Mouse (Mus musculus): ENCODE data around the gene Lbp. TPM values are rescaled to one million over a fixed set of nuclear protein-coding genes. Genes with fewer than 3 reads are reported as not detected.
A peak's percentile ranks its signal among the peaks of the same experiment; 100 is the strongest.

Lbp gene
- 6.3 and 7.0 TPM in 2 replicates for polyA plus RNA-seq (2015; fragmentation: Nextera tagmentation; extraction: Ambion mirVana)

DNA sequence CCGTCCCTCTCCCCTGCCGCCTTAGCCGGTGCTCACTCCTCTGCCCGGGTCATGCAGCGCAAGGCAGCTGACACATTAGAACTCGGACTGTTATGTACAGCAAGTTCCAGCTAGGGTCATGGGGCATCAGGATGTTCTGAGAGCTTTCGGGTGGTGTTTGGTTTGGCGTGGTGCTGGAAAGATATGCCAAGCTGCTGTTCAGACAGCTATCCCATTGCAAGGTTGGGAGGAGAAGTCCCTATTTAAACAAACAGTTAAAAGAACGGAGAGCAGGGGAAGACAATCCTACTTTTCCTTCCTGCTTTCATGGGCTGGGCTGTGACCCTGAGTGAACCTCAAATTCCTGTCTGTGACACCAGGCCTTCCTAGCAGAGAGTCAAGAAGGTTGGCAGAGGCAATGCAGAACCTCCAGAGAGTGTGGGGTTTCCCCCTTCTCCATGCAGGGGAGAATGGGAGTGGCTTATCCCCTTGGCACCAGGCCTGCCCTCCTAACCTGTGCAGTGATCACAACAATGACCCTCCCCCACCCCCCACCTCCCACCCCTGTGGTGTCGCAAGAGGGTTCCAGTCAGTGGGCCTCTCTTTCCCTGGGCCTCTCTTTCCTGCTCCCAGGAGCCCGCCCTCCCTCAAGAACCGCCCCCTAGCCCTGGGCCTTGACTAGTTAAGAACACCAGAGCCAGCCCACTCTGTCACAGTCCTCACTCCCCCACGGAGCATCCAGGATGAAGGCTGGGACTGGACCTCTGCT, at the start of gene Lbp:
Gene Lbp, plus strand, starts transcription at position 546 of the 748 bp plus-strand sequence.
- Histone ChIP-seq H3K36me3 (ENCODE audit: control insufficient read depth, insufficient read depth, low read length) (no peaks in the 10 kb centered on the region), H3K4me2 (ENCODE audit: low read depth, low read length) (peak within 1 kb of the TSS; percentile 15; the same call in 1 of the 2 replicates), H3K9ac (ENCODE audit: low read length) (peak within 1 kb of the TSS; percentile 31; the same call in 1 of the 2 replicates), H3K4me1 (ENCODE audit: control insufficient read depth, insufficient read depth, low read length) (peaks cover 10% of the 10 kb centered on the region; the same call in 1 of the 2 replicates), H3K27ac (ENCODE audit: low read length) (peak within 1 kb of the TSS; percentile 52), H3K9me3 (replicated peaks; ENCODE audit: control insufficient read depth, low read length) (no peaks in the 10 kb centered on the region), H3K27me3 (ENCODE audit: control insufficient read depth, insufficient read depth, low read length) (no peaks in the 10 kb centered on the region), H3K4me3 (replicated peaks; ENCODE audit: low read length) (no peak within 1 kb of the TSS)
- WGBS, result 12% methylated on average over 13 of the region's 13 CpGs
- ATAC-seq (ENCODE audit: insufficient read depth, low FRiP score), result peak; percentile 83

DNA sequence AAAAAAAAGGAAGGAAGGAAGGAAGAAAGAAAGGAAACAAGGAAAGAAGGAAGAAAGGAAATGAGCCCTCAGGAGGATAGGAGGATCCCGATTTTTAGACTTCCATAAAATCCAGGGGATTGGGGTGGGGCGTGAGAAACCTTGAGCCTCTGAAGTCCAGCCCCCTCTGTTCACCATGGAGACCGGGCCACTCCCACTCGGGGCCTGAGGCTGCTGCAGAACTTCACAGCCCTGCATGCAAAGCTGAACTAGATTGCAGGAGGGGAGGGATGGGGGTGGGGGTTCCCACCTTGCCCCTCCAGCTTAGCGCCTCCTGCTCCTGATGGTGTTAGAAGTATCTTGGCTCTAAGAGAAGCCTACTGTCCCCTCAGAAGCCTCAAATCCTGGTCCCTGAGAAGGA, 49.4 kb upstream of the Lbp start:
- ATAC-seq (ENCODE audit: insufficient read depth, low FRiP score), result peak; percentile 61; the same call in 1 of the 2 replicates
- Histone ChIP-seq H3K27me3 (ENCODE audit: control insufficient read depth, insufficient read depth, low read length) (0 out of 2 replicates have a peak, but pooled peaks cover 2% of the 10 kb centered on the region), H3K27ac (ENCODE audit: low read length) (peak overlapping the region; percentile 62), H3K4me1 (ENCODE audit: control insufficient read depth, insufficient read depth, low read length) (peaks cover 16% of the 10 kb centered on the region; the same call in 1 of the 2 replicates), H3K4me3 (replicated peaks; ENCODE audit: low read length) (no peak overlapping the region), H3K9me3 (replicated peaks; ENCODE audit: control insufficient read depth, low read length) (no peaks in the 10 kb centered on the region), H3K9ac (ENCODE audit: low read length) (no peak overlapping the region; the same call in 1 of the 2 replicates), H3K36me3 (ENCODE audit: control insufficient read depth, insufficient read depth, low read length) (no peaks in the 10 kb centered on the region), H3K4me2 (ENCODE audit: low read depth, low read length) (peak overlapping the region; percentile 28)
- 4% methylated on average over 5 of the region's 5 CpGs for WGBS

DNA sequence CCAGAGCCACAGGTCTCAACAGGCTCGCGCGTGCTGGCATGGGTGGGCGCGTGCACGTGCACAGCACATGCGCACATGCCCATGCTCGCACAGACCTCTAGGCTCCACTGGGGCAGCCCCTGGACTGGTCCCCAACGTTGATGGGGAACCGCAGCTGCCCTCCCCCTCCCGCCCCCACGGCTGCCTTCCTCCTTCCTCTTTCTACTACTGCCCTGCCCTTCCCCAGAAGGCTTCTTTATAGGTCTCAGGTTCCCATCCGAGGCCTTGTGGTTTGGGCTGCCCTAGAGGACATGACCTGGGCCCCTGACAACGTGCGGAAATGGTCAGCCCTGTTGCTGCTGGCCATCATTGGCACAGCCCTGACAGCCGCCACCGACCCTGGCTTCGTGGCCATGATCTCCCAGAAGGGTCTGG, 48.3 kb upstream of the Lbp start, which contains the start of gene Bpi:
Gene Bpi, plus strand, starts transcription at position 90 of the 414 bp plus-strand sequence.
- Histone ChIP-seq H3K4me3 (replicated peaks; ENCODE audit: low read length) (no peak within 1 kb of the TSS), H3K4me2 (ENCODE audit: low read depth, low read length) (peak within 1 kb of the TSS; percentile 28), H3K36me3 (ENCODE audit: control insufficient read depth, insufficient read depth, low read length) (no peaks in the 10 kb centered on the region), H3K27me3 (ENCODE audit: control insufficient read depth, insufficient read depth, low read length) (0 out of 2 replicates have a peak, but pooled peaks cover 2% of the 10 kb centered on the region), H3K27ac (ENCODE audit: low read length) (peak within 1 kb of the TSS; percentile 62), H3K4me1 (ENCODE audit: control insufficient read depth, insufficient read depth, low read length) (peaks cover 16% of the 10 kb centered on the region; the same call in 1 of the 2 replicates), H3K9me3 (replicated peaks; ENCODE audit: control insufficient read depth, low read length) (no peaks in the 10 kb centered on the region), H3K9ac (ENCODE audit: low read length) (no peak within 1 kb of the TSS; the same call in 1 of the 2 replicates)
- no peak for ATAC-seq (ENCODE audit: insufficient read depth, low FRiP score)
- WGBS, result 67% methylated on average over 18 of the region's 18 CpGs

DNA sequence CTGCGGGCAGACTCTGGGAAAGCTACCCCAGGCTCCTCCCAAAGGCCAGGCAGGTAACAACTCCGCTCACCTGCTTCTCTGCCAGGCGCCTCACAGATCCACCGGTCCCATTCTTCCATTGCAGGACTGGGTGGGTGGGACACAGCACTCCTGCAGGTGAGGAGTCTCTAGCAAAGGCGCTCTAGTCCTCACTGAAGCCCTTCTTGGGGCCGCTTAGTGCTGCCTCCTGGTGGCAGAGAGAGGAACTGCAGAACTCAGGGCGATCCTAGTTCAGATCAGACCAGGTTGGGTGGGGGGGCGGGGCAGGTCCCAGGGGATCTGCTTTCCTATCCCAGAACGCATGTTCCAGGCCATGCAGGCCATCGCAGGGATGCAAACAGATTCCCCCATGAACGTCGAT, 47.5 kb upstream of the Lbp start:
- 17% methylated on average over 12 of the region's 12 CpGs for WGBS
- H3K36me3 ChIP-seq (ENCODE audit: control insufficient read depth, insufficient read depth, low read length), result no peaks in the 10 kb centered on the region
- H3K27me3 ChIP-seq (ENCODE audit: control insufficient read depth, insufficient read depth, low read length), result 0 out of 2 replicates have a peak, but pooled peaks cover 2% of the 10 kb centered on the region
- no peak overlapping the region for H3K9ac ChIP-seq (ENCODE audit: low read length)
- no peaks in the 10 kb centered on the region for H3K9me3 ChIP-seq (replicated peaks; ENCODE audit: control insufficient read depth, low read length)
- H3K4me2 ChIP-seq (ENCODE audit: low read depth, low read length), result no peak overlapping the region
- H3K4me3 ChIP-seq (replicated peaks; ENCODE audit: low read length), result no peak overlapping the region
- ATAC-seq (ENCODE audit: insufficient read depth, low FRiP score), result peak; percentile 11; the same call in 1 of the 2 replicates
- peaks cover 16% of the 10 kb centered on the region; the same call in 1 of the 2 replicates for H3K4me1 ChIP-seq (ENCODE audit: control insufficient read depth, insufficient read depth, low read length)
- H3K27ac ChIP-seq (ENCODE audit: low read length), result no peak overlapping the region

DNA sequence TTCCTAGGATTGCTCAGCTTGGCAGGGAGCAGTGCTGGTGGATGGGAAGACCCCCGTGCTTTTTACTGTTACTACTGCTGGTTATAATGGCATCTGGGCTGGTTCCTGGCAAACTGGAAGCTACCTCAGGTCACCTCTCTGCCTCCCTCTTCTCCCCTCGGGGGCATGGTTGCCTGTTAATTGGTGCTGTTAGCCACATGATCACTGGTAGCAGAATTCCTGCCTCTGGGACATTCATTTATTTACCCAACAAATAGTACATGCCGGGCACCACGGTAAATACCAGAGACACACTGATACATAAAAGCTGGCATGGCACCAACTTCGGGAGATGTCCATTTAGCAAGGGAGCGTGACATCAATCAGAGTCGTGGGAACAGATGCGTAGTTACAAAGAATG, 46.8 kb upstream of the Lbp start:
- no peaks in the 10 kb centered on the region for H3K36me3 ChIP-seq (ENCODE audit: control insufficient read depth, insufficient read depth, low read length)
- peaks cover 16% of the 10 kb centered on the region; the same call in 1 of the 2 replicates for H3K4me1 ChIP-seq (ENCODE audit: control insufficient read depth, insufficient read depth, low read length)
- H3K4me3 ChIP-seq (replicated peaks; ENCODE audit: low read length), result no peak overlapping the region
- 68% methylated on average over 8 of the region's 8 CpGs for WGBS
- 0 out of 2 replicates have a peak, but pooled peaks cover 2% of the 10 kb centered on the region for H3K27me3 ChIP-seq (ENCODE audit: control insufficient read depth, insufficient read depth, low read length)
- no peaks in the 10 kb centered on the region for H3K9me3 ChIP-seq (replicated peaks; ENCODE audit: control insufficient read depth, low read length)
- no peak overlapping the region for H3K9ac ChIP-seq (ENCODE audit: low read length)
- H3K4me2 ChIP-seq (ENCODE audit: low read depth, low read length), result no peak overlapping the region
- H3K27ac ChIP-seq (ENCODE audit: low read length), result no peak overlapping the region
- ATAC-seq (ENCODE audit: insufficient read depth, low FRiP score), result no peak

DNA sequence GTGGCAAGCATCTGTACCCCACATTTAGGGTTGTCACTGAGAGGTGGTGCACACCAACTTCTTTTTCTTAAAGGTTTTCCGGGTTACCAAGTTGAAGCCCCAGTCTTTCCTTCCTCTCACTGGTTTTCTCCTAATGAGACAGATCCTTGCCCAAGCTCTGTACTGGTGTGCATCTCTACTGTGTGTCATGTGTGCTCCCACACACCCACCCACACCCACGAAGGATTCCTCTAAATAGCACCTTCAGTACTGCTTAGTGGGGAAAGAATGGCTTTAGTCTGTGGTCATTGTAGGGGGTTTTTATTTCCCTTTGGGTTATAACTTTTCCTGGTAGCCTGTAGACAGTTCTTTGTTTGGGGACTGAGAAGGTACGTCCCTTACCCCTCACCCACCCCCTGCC, 41.4 kb upstream of the Lbp start:
- Histone ChIP-seq H3K4me3 (replicated peaks; ENCODE audit: low read length) (no peak overlapping the region), H3K36me3 (ENCODE audit: control insufficient read depth, insufficient read depth, low read length) (no peaks in the 10 kb centered on the region), H3K27ac (ENCODE audit: low read length) (no peak overlapping the region), H3K27me3 (ENCODE audit: control insufficient read depth, insufficient read depth, low read length) (0 out of 2 replicates have a peak, but pooled peaks cover 1% of the 10 kb centered on the region), H3K9me3 (replicated peaks; ENCODE audit: control insufficient read depth, low read length) (no peaks in the 10 kb centered on the region), H3K4me1 (ENCODE audit: control insufficient read depth, insufficient read depth, low read length) (no peaks in the 10 kb centered on the region), H3K4me2 (ENCODE audit: low read depth, low read length) (no peak overlapping the region), H3K9ac (ENCODE audit: low read length) (no peak overlapping the region)
- ATAC-seq (ENCODE audit: insufficient read depth, low FRiP score), result no peak
- 79% methylated on average over 3 of the region's 3 CpGs for WGBS

DNA sequence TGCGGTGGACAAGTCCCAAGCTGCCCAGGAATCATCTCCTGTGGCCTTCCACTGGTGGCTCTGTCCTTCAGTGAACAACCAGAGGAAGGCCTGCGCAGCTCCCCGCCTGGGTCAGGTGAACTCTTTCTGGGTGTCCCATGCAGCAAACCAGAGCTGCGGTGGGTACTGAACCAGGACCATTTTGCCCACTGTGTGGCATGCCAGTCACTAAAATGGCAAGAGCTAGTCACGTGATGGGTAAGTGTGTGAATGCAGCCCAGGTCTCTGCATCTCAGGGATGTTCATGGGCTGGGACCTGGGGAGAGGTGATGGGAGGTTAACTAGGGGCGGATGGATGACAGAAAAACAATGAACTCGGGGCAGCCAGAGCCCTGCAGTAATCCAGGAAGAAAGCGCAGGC, 36.3 kb upstream of the Lbp start:
- no peak overlapping the region for H3K4me3 ChIP-seq (replicated peaks; ENCODE audit: low read length)
- 81% methylated on average over 8 of the region's 8 CpGs for WGBS

DNA sequence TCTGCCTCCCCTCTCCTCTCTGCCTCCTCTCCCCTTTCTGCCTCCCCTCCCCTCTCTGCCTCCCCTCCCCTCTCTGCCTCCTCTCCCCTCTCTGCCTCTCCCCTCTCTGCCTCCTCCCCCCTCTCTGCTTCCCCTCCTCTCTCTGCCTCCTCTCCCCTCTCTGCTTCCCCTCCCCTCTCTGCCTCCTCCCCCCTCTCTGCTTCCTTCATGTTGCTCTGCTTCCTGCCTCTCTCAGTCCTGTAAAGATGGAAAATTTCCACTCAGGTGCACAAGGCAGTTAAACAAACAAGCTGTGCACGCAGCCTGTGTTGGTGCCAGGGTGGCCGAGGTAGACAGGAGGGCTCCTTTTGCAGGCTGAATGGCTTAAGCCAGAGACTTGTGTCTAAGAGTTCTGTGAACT, 32.6 kb upstream of the Lbp start:
- Histone ChIP-seq H3K36me3 (ENCODE audit: control insufficient read depth, insufficient read depth, low read length) (no peaks in the 10 kb centered on the region), H3K4me2 (ENCODE audit: low read depth, low read length) (no peak overlapping the region), H3K27ac (ENCODE audit: low read length) (no peak overlapping the region), H3K4me1 (ENCODE audit: control insufficient read depth, insufficient read depth, low read length) (peaks cover 3% of the 10 kb centered on the region; the same call in 1 of the 2 replicates), H3K9me3 (replicated peaks; ENCODE audit: control insufficient read depth, low read length) (no peaks in the 10 kb centered on the region), H3K4me3 (replicated peaks; ENCODE audit: low read length) (no peak overlapping the region), H3K27me3 (ENCODE audit: control insufficient read depth, insufficient read depth, low read length) (no peaks in the 10 kb centered on the region), H3K9ac (ENCODE audit: low read length) (no peak overlapping the region)
- ATAC-seq (ENCODE audit: insufficient read depth, low FRiP score), result no peak
- WGBS, result 20% methylated on average over 2 of the region's 2 CpGs

More for the DNA sequence above, 36.3 kb upstream of the Lbp start:
- H3K9ac ChIP-seq (ENCODE audit: low read length), result no peak overlapping the region
- H3K4me2 ChIP-seq (ENCODE audit: low read depth, low read length), result no peak overlapping the region
- peaks cover 3% of the 10 kb centered on the region; the same call in 1 of the 2 replicates for H3K4me1 ChIP-seq (ENCODE audit: control insufficient read depth, insufficient read depth, low read length)
- no peaks in the 10 kb centered on the region for H3K36me3 ChIP-seq (ENCODE audit: control insufficient read depth, insufficient read depth, low read length)
- no peaks in the 10 kb centered on the region for H3K27me3 ChIP-seq (ENCODE audit: control insufficient read depth, insufficient read depth, low read length)
- no peaks in the 10 kb centered on the region for H3K9me3 ChIP-seq (replicated peaks; ENCODE audit: control insufficient read depth, low read length)
- no peak overlapping the region for H3K27ac ChIP-seq (ENCODE audit: low read length)
- no peak for ATAC-seq (ENCODE audit: insufficient read depth, low FRiP score)

DNA sequence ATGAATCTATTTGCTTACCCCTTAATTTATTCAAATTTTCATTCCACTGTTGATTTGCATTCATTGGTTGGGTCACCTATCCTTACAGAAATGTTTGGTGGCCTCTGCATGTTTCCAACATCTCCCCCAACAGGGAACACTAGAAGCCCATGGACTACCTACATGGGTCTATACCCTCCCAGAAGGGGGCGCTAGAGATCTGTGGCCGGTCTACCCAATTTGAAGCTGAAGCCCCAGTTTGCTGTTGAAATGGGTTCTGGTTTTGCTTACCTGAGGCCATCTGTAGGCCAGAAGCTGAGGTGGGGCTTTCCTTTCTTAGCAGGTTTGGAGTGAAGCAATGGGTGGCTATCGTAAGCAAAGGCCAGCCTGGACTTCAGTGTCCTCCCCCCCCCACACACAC, 30.9 kb upstream of the Lbp start:
- no peaks in the 10 kb centered on the region for H3K9me3 ChIP-seq (replicated peaks; ENCODE audit: control insufficient read depth, low read length)
- peaks cover 3% of the 10 kb centered on the region; the same call in 1 of the 2 replicates for H3K4me1 ChIP-seq (ENCODE audit: control insufficient read depth, insufficient read depth, low read length)
- H3K36me3 ChIP-seq (ENCODE audit: control insufficient read depth, insufficient read depth, low read length), result no peaks in the 10 kb centered on the region
- no peaks in the 10 kb centered on the region for H3K27me3 ChIP-seq (ENCODE audit: control insufficient read depth, insufficient read depth, low read length)
- H3K4me3 ChIP-seq (replicated peaks; ENCODE audit: low read length), result no peak overlapping the region
- ATAC-seq (ENCODE audit: insufficient read depth, low FRiP score), result no peak
- no peak overlapping the region for H3K27ac ChIP-seq (ENCODE audit: low read length)
- no peak overlapping the region for H3K4me2 ChIP-seq (ENCODE audit: low read depth, low read length)
- 86% methylated on average over 3 of the region's 3 CpGs for WGBS
- H3K9ac ChIP-seq (ENCODE audit: low read length), result no peak overlapping the region

All from stomach, embryonic 16.5 days (tissue).